Mouse (Mus musculus): ENCODE results near the gene Iqsec1. TPM values are rescaled to one million over a fixed set of nuclear protein-coding genes. Genes with fewer than 3 reads are reported as not detected.

Iqsec1 gene
- polyA plus RNA-seq, 1 experiment from 2014 or later, result 9.8 TPM

GRCm38 (mm10) chr6:90618274-90618673 lies 370.2 kb downstream of the Iqsec1 start:
- Histone ChIP-seq H3K4me3 (replicated peaks) (no peak overlapping the region), H3K4me2 (no peak overlapping the region), H3K27ac (no peak overlapping the region), H3K9me3 (no peaks in the 10 kb centered on the region), H3K27me3 (no peaks in the 10 kb centered on the region), H3K36me3 (no peaks in the 10 kb centered on the region), H3K9ac (replicated peaks) (no peak overlapping the region), H3K4me1 (replicated peaks) (peaks cover 26% of the 10 kb centered on the region)
- WGBS, result 81% methylated on average over 4 of the region's 4 CpGs
- no peak for ATAC-seq (ENCODE audit: insufficient number of reproducible peaks, insufficient read depth, low FRiP score, low TSS enrichment, low read depth)

- H3K4me3 ChIP-seq (replicated peaks), result no peak overlapping the region
- H3K9me3 ChIP-seq, result no peaks in the 10 kb centered on the region
- WGBS, result 79% methylated on average over 6 of the region's 6 CpGs
- peaks cover 21% of the 10 kb centered on the region for H3K4me1 ChIP-seq (replicated peaks)
- no peak overlapping the region; the same call in 1 of the 2 replicates for H3K9ac ChIP-seq (replicated peaks)
- no peak overlapping the region for H3K4me2 ChIP-seq
- no peak for ATAC-seq (ENCODE audit: insufficient number of reproducible peaks, insufficient read depth, low FRiP score, low TSS enrichment, low read depth)
- H3K36me3 ChIP-seq, result no peaks in the 10 kb centered on the region
- H3K27me3 ChIP-seq, result no peaks in the 10 kb centered on the region
- no peak overlapping the region for H3K27ac ChIP-seq
These were observed 372.0 kb downstream of the Iqsec1 start for GRCm38 (mm10) chr6:90616481-90616880.

- Histone ChIP-seq H3K4me1 (replicated peaks) (peaks cover 21% of the 10 kb centered on the region), H3K4me2 (no peak overlapping the region), H3K36me3 (no peaks in the 10 kb centered on the region), H3K27ac (no peak overlapping the region), H3K4me3 (replicated peaks) (no peak overlapping the region), H3K27me3 (no peaks in the 10 kb centered on the region), H3K9me3 (no peaks in the 10 kb centered on the region), H3K9ac (replicated peaks) (no peak overlapping the region)
- 82% methylated on average over 6 of the region's 6 CpGs for WGBS
- ATAC-seq (ENCODE audit: insufficient number of reproducible peaks, insufficient read depth, low FRiP score, low TSS enrichment, low read depth), result no peak
These were observed 372.5 kb downstream of the Iqsec1 start for GRCm38 (mm10) chr6:90615991-90616390.

- Histone ChIP-seq H3K4me2 (no peak overlapping the region), H3K4me3 (replicated peaks) (no peak overlapping the region), H3K36me3 (no peaks in the 10 kb centered on the region), H3K9me3 (no peaks in the 10 kb centered on the region), H3K27me3 (no peaks in the 10 kb centered on the region), H3K9ac (replicated peaks) (no peak overlapping the region), H3K27ac (no peak overlapping the region), H3K4me1 (replicated peaks) (peaks cover 19% of the 10 kb centered on the region)
- WGBS, result 78% methylated on average over 7 of the region's 7 CpGs
- no peak for ATAC-seq (ENCODE audit: insufficient number of reproducible peaks, insufficient read depth, low FRiP score, low TSS enrichment, low read depth)
These were observed 373.1 kb downstream of the Iqsec1 start for GRCm38 (mm10) chr6:90615362-90615761.

- Histone ChIP-seq H3K4me3 (replicated peaks) (no peak overlapping the region), H3K36me3 (no peaks in the 10 kb centered on the region), H3K4me2 (no peak overlapping the region), H3K9me3 (no peaks in the 10 kb centered on the region), H3K27me3 (no peaks in the 10 kb centered on the region), H3K4me1 (replicated peaks) (peaks cover 19% of the 10 kb centered on the region), H3K27ac (no peak overlapping the region), H3K9ac (replicated peaks) (no peak overlapping the region)
- no peak for ATAC-seq (ENCODE audit: insufficient number of reproducible peaks, insufficient read depth, low FRiP score, low TSS enrichment, low read depth)
- WGBS, result 72% methylated on average over 8 of the region's 8 CpGs
These were observed 375.2 kb downstream of the Iqsec1 start for GRCm38 (mm10) chr6:90613277-90613676.

- Histone ChIP-seq H3K9ac (replicated peaks) (no peak overlapping the region), H3K4me3 (replicated peaks) (no peak overlapping the region), H3K9me3 (no peaks in the 10 kb centered on the region), H3K27ac (no peak overlapping the region), H3K4me2 (no peak overlapping the region), H3K27me3 (peaks cover 8% of the 10 kb centered on the region; the same call in 1 of the 2 replicates), H3K4me1 (replicated peaks) (peaks cover 24% of the 10 kb centered on the region), H3K36me3 (no peaks in the 10 kb centered on the region)
- 84% methylated on average over 5 of the region's 5 CpGs for WGBS
- ATAC-seq (ENCODE audit: insufficient number of reproducible peaks, insufficient read depth, low FRiP score, low TSS enrichment, low read depth), result no peak
These were observed 378.2 kb downstream of the Iqsec1 start for GRCm38 (mm10) chr6:90610248-90610647.

- no peak overlapping the region for H3K27ac ChIP-seq
- H3K9me3 ChIP-seq, result no peaks in the 10 kb centered on the region
- no peak overlapping the region for H3K4me2 ChIP-seq
- no peak overlapping the region for H3K9ac ChIP-seq (replicated peaks)
- no peak overlapping the region for H3K4me3 ChIP-seq (replicated peaks)
- no peaks in the 10 kb centered on the region for H3K36me3 ChIP-seq
- peaks cover 6% of the 10 kb centered on the region for H3K4me1 ChIP-seq (replicated peaks)
- 70% methylated on average over 6 of the region's 6 CpGs for WGBS
- H3K27me3 ChIP-seq, result peaks cover 8% of the 10 kb centered on the region
- ATAC-seq (ENCODE audit: insufficient number of reproducible peaks, insufficient read depth, low FRiP score, low TSS enrichment, low read depth), result no peak
These were observed 380.3 kb downstream of the Iqsec1 start for GRCm38 (mm10) chr6:90608186-90608585.

GRCm38 (mm10) chr6:90607196-90607595 lies 381.3 kb downstream of the Iqsec1 start:
- Histone ChIP-seq H3K4me1 (replicated peaks) (peaks cover 5% of the 10 kb centered on the region; the same call in 1 of the 2 replicates), H3K36me3 (no peaks in the 10 kb centered on the region), H3K9me3 (no peaks in the 10 kb centered on the region), H3K27me3 (peaks cover 10% of the 10 kb centered on the region), H3K9ac (replicated peaks) (no peak overlapping the region), H3K27ac (no peak overlapping the region), H3K4me2 (no peak overlapping the region), H3K4me3 (replicated peaks) (no peak overlapping the region)
- no peak for ATAC-seq (ENCODE audit: insufficient number of reproducible peaks, insufficient read depth, low FRiP score, low TSS enrichment, low read depth)
- WGBS, result 16% methylated on average over 5 of the region's 5 CpGs

- H3K4me3 ChIP-seq (replicated peaks), result no peak overlapping the region
- 22% methylated on average over 7 of the region's 7 CpGs for WGBS
- no peak overlapping the region for H3K4me2 ChIP-seq
- no peak overlapping the region for H3K9ac ChIP-seq (replicated peaks)
- peaks cover 5% of the 10 kb centered on the region; the same call in 1 of the 2 replicates for H3K4me1 ChIP-seq (replicated peaks)
- peaks cover 13% of the 10 kb centered on the region for H3K27me3 ChIP-seq
- H3K36me3 ChIP-seq, result no peaks in the 10 kb centered on the region
- H3K27ac ChIP-seq, result no peak overlapping the region
- ATAC-seq (ENCODE audit: insufficient number of reproducible peaks, insufficient read depth, low FRiP score, low TSS enrichment, low read depth), result no peak
- H3K9me3 ChIP-seq, result no peaks in the 10 kb centered on the region
These were observed 381.9 kb downstream of the Iqsec1 start for GRCm38 (mm10) chr6:90606538-90606937.

Small RNAs within 50 kb of the gene (microRNA-seq; reads per million reads assigned to microRNA genes)
- not detected for gene Gm24816

Other genes starting within 250 kb of the Iqsec1 start
- 5.1 and 5.4 TPM in 2 replicates for gene Nup210, start 128.1 kb upstream of the Iqsec1 start, polyA plus RNA-seq (2016; fragmentation: Nextera tagmentation; extraction: Ambion mirVana)
- 16.4 and 16.9 TPM in 2 replicates for gene Hdac11, start 168.0 kb upstream of the Iqsec1 start, polyA plus RNA-seq (2016; fragmentation: Nextera tagmentation; extraction: Ambion mirVana)
- gene Fbln2, start 223.8 kb upstream of the Iqsec1 start, polyA plus RNA-seq (2016; fragmentation: Nextera tagmentation; extraction: Ambion mirVana), result 126 and 129 TPM in 2 replicates